Mouse (Mus musculus) midbrain, embryonic 12.5 days (tissue): ENCODE data around the gene Nfe2l3. TPM values are rescaled to one million over a fixed set of nuclear protein-coding genes. Genes with fewer than 3 reads are reported as not detected.

Experiments
- ATAC-seq: fragments of 200-750 bp; cut with Nextera tagmentation; 2 replicates; pipeline ENCODE4 v1.8.0; 2017; ENCODE audit warnings: low read depth, moderate TSS enrichment, moderate library complexity; ENCODE audit not compliant: low FRiP score
- H3K27ac ChIP-seq: fragments of 300-500 bp; sonication (generic); replicated peaks from 2 replicates; pipeline ENCODE4 v1.5.1; 2016; ENCODE audit warnings: mild to moderate bottlenecking
- H3K27me3 ChIP-seq: fragments of 300-500 bp; sonication (generic); 2 replicates; pipeline ENCODE4 v1.6.1; 2016; ENCODE audit warnings: mild to moderate bottlenecking
- H3K36me3 ChIP-seq: fragments of 300-500 bp; sonication (generic); 2 replicates; pipeline ENCODE4 v1.6.1; 2016
- H3K4me1 ChIP-seq: fragments of 300-500 bp; sonication (generic); 2 replicates; pipeline ENCODE4 v1.6.1; 2016
- H3K4me2 ChIP-seq: fragments of 300-500 bp; sonication (generic); replicated peaks from 2 replicates; pipeline ENCODE4 v1.6.1; 2016; ENCODE audit warnings: mild to moderate bottlenecking, moderate library complexity
- H3K4me3 ChIP-seq: fragments of 300-500 bp; sonication (generic); 2 replicates; pipeline ENCODE4 v1.5.1; 2016; ENCODE audit warnings: mild to moderate bottlenecking
- H3K9ac ChIP-seq: fragments of 300-500 bp; sonication (generic); replicated peaks from 2 replicates; pipeline ENCODE4 v1.6.1; 2016; ENCODE audit warnings: mild to moderate bottlenecking, moderate library complexity
- H3K9me3 ChIP-seq: fragments of 300-500 bp; sonication (generic); 2 replicates; pipeline ENCODE4 v1.6.1; 2016; ENCODE audit warnings: mild to moderate bottlenecking
- WGBS: fragments of 180-500 bp; shearing (Covaris S2); methylation state at CpG from one replicate; pipeline ENCODE4 v1.1.7; 2016; 5-methylcytosine and 5-hydroxymethylcytosine counted together
- polyA plus RNA-seq: library from polyadenylated mRNA; unstranded; fragments of >200 nt; fragmentation: Nextera tagmentation; extraction: Ambion mirVana; gene quantifications from 2 replicates; pipeline ENCODE4 v1.2.1, GENCODE M21; 2016

Nfe2l3 gene
- polyA plus RNA-seq, 1 experiment from 2014 or later: 5.4 TPM

DNA sequence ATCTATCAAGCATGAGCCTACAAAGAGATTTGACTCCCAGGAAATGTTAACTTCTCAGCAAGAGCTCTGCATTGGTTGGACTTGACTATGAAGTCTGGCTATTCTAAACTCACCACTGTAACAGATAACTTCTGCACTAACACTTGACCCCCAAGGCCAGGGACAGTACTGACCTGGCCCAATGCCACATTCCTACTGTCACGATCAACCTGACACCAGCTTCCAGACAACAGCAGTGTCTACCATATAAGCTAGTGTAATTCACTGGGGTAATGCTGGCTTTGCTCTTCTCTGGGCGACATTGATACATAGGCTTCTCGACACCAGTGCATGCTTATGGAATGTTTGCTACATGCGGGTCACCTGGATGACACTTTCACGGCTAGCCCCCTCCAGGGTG, 28.9 kb upstream of the Nfe2l3 start:
- WGBS: 91% methylated on average over 5 of the region's 5 CpGs

DNA sequence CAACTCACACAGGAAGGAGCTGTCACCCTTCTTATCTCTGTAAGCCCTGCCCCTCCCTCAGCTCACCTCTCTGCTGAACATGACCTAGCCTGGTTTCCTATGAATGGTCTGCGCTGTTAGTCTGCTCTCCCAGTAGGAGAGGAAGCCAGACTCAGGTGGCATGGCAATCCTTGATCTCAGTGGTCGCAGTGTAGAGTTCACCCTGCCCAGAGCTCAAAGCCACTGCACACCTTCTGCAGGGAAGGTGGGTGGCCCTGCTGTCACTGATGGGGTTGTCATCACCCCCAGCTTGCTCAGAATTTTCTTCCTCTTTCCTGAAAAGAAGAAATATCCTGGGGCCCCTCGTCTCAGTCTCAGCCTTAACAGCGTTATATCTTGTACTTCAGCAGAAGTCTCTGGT, 28.0 kb upstream of the Nfe2l3 start:
- Histone ChIP-seq H3K9me3 (no peaks in the 10 kb centered on the region), H3K27ac (no peak overlapping the region), H3K4me2 (no peak overlapping the region), H3K36me3 (no peaks in the 10 kb centered on the region), H3K27me3 (0 out of 2 replicates have a peak, but pooled peaks cover 2% of the 10 kb centered on the region), H3K4me1 (no peaks in the 10 kb centered on the region), H3K4me3 (no peak overlapping the region), H3K9ac (no peak overlapping the region)
- no peak for ATAC-seq
- 85% methylated on average over 4 of the region's 4 CpGs for WGBS

More for the DNA sequence above, 28.9 kb upstream of the Nfe2l3 start:
- no peaks in the 10 kb centered on the region for H3K9me3 ChIP-seq
- H3K36me3 ChIP-seq: no peaks in the 10 kb centered on the region
- H3K4me2 ChIP-seq: no peak overlapping the region
- H3K27me3 ChIP-seq: 0 out of 2 replicates have a peak, but pooled peaks cover 2% of the 10 kb centered on the region
- no peak overlapping the region for H3K27ac ChIP-seq
- ATAC-seq: no peak
- H3K4me1 ChIP-seq: peaks cover 8% of the 10 kb centered on the region; the same call in 1 of the 2 replicates
- no peak overlapping the region for H3K4me3 ChIP-seq
- no peak overlapping the region for H3K9ac ChIP-seq

DNA sequence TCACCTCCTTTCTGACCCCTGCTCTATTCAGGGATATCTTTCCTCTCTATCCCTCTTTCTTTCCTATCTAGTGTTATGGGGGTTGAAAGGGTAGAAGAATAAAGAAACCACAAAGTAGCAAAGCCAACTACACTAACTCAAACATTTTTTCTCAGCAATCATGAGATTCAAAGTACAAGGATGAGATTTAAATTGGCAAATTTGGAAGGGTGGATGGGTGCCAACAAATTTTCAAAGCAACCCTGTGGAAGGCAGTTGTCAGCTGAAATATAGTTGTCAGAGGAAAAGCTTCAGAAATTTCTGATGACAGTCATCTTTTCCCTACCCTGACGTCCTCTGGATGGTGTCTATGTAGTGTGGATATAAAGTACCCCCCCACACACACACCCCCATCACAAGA, 16.0 kb upstream of the Nfe2l3 start:
- H3K9ac ChIP-seq: no peak overlapping the region
- 68% methylated on average over 1 of the region's 1 CpGs for WGBS
- no peaks in the 10 kb centered on the region for H3K27me3 ChIP-seq
- H3K4me3 ChIP-seq: no peak overlapping the region
- H3K36me3 ChIP-seq: no peaks in the 10 kb centered on the region
- H3K4me1 ChIP-seq: no peaks in the 10 kb centered on the region
- no peaks in the 10 kb centered on the region for H3K9me3 ChIP-seq
- ATAC-seq: no peak
- H3K4me2 ChIP-seq: no peak overlapping the region
- H3K27ac ChIP-seq: no peak overlapping the region

DNA sequence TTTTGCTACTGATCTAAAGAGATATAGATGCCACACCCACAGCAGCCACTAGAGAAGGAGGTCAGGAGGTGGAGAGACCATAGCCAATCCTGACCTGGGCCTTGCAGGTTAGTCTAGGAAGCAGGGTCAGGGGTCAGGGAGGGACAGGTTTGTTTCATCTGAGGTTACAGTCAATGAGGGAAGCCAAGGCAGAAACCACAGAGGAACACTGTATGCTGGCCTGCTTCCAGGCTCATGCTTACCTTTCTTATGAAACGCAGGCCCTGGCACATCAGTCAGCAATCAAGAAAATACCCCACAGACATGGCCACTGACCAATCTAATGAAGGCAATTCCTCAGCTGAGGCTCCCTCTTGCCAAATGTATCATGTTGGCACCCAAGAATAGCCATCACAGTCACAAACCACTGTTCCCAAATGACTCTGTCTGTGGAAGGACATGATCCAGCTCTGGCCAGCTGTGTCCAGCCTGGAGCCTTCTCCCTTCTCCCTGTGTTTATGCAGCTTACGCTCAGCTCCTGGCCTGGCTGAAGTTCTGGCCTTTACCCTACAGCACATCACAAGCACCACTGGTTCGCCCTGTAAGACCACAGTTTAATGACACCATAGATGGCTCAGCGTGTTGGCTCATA, 15.0 kb upstream of the Nfe2l3 start:
- H3K4me2 ChIP-seq: no peak overlapping the region
- H3K36me3 ChIP-seq: no peaks in the 10 kb centered on the region
- H3K27ac ChIP-seq: no peak overlapping the region
- H3K4me1 ChIP-seq: no peaks in the 10 kb centered on the region
- no peak overlapping the region for H3K9ac ChIP-seq
- H3K27me3 ChIP-seq: no peaks in the 10 kb centered on the region
- no peak for ATAC-seq
- H3K4me3 ChIP-seq: no peak overlapping the region
- no peaks in the 10 kb centered on the region for H3K9me3 ChIP-seq
- 95% methylated on average over 4 of the region's 4 CpGs for WGBS

DNA sequence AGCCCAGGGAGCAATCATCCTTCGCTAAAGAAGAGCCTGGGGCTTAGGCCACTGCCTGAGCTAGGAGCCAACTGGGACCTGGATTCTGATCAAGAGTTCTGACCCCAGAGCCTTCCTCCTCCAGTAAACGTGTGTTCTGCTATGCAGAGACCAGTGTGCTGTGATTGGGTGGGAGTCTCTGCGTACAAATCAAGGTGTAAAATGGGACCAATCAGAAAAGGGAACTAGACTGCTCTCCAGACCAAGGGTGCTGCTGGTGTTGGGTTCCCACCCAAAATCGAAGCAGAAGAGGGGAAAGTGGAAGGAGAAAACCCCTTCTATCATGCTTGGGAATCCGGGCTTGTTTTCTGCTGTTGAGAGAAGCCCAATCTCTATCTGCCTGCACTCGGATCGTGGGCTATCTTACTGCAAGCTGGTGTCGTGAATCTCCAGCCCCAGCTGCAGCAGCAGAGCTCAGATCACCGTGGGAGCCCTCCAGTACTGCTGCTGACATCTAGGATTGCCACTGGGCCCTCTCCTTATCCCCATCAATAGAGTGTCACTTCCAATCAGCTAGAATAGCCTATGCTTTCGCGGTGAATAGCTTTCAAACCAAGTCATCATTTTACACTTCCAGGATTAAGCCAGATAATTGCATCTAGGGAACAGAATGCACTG, 8.9 kb upstream of the Nfe2l3 start:
- H3K27me3 ChIP-seq: no peaks in the 10 kb centered on the region
- 56% methylated on average over 11 of the region's 11 CpGs for WGBS
- no peak overlapping the region for H3K4me2 ChIP-seq
- H3K9ac ChIP-seq: no peak overlapping the region
- H3K4me3 ChIP-seq: no peak overlapping the region
- no peak for ATAC-seq
- H3K9me3 ChIP-seq: no peaks in the 10 kb centered on the region
- H3K27ac ChIP-seq: no peak overlapping the region
- H3K36me3 ChIP-seq: no peaks in the 10 kb centered on the region
- H3K4me1 ChIP-seq: no peaks in the 10 kb centered on the region

DNA sequence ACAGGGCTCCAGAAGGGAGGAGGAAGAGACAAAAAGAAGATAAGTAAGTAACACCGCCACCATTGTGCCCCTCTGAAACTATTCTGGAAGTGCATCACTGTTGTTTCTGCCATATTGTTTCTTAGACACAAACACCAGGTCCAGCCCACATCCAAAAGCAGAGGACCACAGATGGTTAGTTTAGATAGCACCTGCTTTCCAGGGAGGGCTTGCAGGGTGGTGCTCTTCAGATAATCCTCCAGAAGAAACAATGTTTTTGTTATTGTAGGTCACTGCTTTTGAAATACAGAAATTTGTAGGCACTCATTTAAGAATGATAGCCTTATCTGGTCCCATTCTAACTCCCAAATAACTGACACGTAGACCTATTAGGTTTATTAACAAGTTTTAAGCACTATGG, 7.9 kb upstream of the Nfe2l3 start:
- Histone ChIP-seq H3K4me1 (no peaks in the 10 kb centered on the region), H3K27ac (no peak overlapping the region), H3K4me2 (no peak overlapping the region), H3K36me3 (no peaks in the 10 kb centered on the region), H3K9ac (no peak overlapping the region), H3K9me3 (no peaks in the 10 kb centered on the region), H3K27me3 (no peaks in the 10 kb centered on the region), H3K4me3 (no peak overlapping the region)
- no peak for ATAC-seq
- WGBS: 90% methylated on average over 2 of the region's 2 CpGs

DNA sequence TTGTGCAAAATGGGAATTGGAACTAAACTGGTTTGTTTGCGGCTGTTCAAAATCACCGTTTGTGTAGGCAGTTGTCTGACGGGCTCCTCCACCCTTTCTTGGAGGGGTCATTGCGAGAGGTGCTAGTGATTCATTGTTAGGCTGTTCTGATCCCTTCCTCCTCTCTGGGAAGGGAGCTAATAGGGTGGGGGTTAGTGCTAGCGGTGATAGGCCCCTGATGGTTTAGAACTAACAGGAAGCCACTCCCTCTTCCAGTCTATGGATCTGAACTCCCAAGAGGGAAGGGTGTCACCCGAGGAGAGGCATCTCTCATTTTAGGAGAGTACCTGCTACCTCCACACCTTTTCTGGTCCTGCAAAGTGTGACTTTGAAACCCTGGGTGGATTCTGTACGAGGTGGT, 1.8 kb downstream of the Nfe2l3 start:
- Histone ChIP-seq H3K27ac (no peak overlapping the region), H3K4me3 (peak overlapping the region; percentile 60), H3K9me3 (no peaks in the 10 kb centered on the region), H3K36me3 (no peaks in the 10 kb centered on the region), H3K27me3 (peaks cover 44% of the 10 kb centered on the region), H3K4me2 (peak overlapping the region; percentile 86), H3K9ac (no peak overlapping the region), H3K4me1 (peaks cover 12% of the 10 kb centered on the region)
- 39% methylated on average over 7 of the region's 7 CpGs for WGBS
- ATAC-seq: no peak

DNA sequence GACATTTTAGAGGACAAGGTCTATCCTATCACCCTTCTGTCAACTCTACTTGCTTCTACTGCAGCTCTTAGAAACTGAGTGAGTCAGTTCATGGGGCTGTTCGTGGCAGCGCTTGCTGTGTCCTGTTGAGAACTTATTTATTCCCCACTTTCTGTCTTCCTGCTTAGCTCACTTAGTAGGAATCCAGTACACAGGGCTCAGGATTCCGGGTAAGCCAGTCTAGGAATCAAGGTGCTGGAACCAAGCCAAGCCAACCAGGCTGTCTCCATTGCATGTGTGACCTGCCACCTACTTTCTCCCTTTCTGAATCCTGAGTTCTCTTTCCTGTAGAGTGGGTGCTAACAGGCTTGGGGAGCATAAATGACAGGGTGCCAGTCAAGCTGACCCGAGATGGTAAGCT, 5.2 kb downstream of the Nfe2l3 start:
- H3K9me3 ChIP-seq: no peaks in the 10 kb centered on the region
- no peaks in the 10 kb centered on the region for H3K36me3 ChIP-seq
- 85% methylated on average over 4 of the region's 4 CpGs for WGBS
- H3K4me3 ChIP-seq: no peak overlapping the region
- no peak overlapping the region for H3K27ac ChIP-seq
- H3K4me1 ChIP-seq: peaks cover 7% of the 10 kb centered on the region
- H3K9ac ChIP-seq: no peak overlapping the region
- H3K27me3 ChIP-seq: peaks cover 34% of the 10 kb centered on the region
- H3K4me2 ChIP-seq: no peak overlapping the region
- no peak for ATAC-seq

DNA sequence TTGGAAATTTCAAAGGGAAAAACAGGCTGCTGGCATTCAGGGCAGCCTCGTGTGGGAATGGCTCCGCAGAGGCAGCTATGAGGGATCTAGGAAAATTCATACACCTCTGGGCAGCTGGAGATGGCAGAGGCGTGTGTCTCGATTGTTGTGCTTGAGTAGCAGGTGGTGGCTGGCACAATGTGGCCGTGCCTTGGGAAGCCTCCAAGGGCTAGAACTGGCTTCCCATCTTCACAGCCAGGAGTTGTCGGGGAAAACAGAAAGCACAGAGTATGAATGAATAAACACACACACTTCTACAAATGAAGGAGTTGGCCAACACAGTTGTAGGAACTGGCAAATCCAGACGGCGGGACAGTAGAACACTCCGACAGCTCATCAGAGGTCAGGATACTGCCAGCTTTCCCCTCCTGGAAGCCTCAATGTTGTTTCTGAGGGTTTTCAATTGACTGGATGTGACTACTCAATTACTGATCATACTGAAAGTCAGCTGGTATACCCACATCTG, 6.4 kb downstream of the Nfe2l3 start:
- 91% methylated on average over 9 of the region's 9 CpGs for WGBS
- H3K27ac ChIP-seq: no peak overlapping the region
- no peaks in the 10 kb centered on the region for H3K36me3 ChIP-seq
- no peak overlapping the region for H3K4me2 ChIP-seq
- H3K27me3 ChIP-seq: peaks cover 22% of the 10 kb centered on the region
- H3K4me1 ChIP-seq: no peaks in the 10 kb centered on the region
- no peak overlapping the region for H3K4me3 ChIP-seq
- H3K9ac ChIP-seq: no peak overlapping the region
- H3K9me3 ChIP-seq: no peaks in the 10 kb centered on the region
- no peak for ATAC-seq

DNA sequence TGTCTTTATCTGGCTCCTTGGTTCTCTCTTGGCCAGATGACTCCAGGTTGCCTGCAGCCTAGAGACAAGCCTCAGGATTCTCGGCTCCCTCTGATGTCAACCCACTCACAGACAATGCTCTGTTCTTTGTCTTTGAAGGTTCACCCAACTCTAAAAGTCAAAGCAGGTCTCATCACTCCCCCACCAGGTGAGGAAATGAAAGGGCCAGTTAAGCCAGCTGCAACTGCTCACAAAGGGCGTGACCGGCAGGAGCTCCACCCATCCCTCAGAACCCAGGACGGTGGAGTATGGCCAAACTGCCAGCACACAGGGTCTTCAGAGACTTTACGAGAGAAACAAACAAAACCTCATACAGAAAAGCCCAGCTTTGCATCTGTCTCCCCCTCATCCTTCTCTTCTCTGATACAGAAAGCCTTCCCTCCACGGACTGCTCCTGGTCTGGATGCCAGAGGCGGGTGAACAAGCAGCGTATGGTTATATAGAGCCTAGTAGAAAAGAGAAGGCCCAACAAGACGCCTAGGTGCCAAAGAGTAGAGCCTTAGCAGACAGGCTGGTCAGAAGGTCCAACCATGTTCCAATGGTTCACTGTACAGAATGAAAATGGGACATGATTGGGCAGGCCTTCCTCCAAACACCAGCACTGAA, 9.8 kb downstream of the Nfe2l3 start:
- WGBS: 73% methylated on average over 9 of the region's 9 CpGs
- Histone ChIP-seq H3K4me1 (no peaks in the 10 kb centered on the region), H3K4me3 (no peak overlapping the region)

DNA sequence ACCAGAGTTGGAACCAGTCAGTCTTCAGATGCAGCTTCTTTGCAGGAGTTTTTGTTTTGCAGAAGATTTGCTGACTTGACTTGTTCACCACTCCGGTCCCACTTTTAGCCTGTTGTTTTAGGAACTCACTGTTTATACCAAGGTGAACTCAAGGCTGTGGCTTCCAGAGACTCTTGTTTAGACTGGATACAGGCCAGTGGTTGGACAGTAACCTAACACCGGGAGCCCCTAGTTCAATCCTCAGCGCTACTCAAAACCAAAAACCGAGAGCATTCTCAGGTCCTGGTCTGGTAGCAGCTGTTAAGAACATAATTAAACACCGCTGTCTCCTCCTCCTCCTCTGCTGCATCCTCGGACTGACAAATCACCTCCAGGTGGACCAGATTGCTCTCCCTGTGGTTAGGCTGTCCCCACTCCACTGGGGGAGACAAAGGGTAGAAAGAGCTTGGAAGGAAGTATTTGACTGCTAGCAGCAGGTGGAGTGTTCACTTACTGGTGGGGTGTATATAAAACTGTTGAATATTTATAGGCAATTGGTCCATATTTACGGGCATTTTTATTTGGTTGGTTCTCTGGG, 20.5 kb downstream of the Nfe2l3 start:
- Histone ChIP-seq H3K27ac (no peak overlapping the region), H3K4me3 (no peak overlapping the region), H3K4me1 (0 out of 2 replicates have a peak, but pooled peaks cover 2% of the 10 kb centered on the region), H3K36me3 (peaks cover 10% of the 10 kb centered on the region), H3K9me3 (no peaks in the 10 kb centered on the region), H3K4me2 (no peak overlapping the region), H3K27me3 (no peaks in the 10 kb centered on the region), H3K9ac (no peak overlapping the region)
- ATAC-seq: no peak
- WGBS: 71% methylated on average over 7 of the region's 7 CpGs

More for the DNA sequence above, 9.8 kb downstream of the Nfe2l3 start:
- no peak overlapping the region for H3K9ac ChIP-seq
- no peaks in the 10 kb centered on the region for H3K9me3 ChIP-seq
- H3K36me3 ChIP-seq: no peaks in the 10 kb centered on the region
- H3K27ac ChIP-seq: no peak overlapping the region
- no peak for ATAC-seq
- H3K4me2 ChIP-seq: no peak overlapping the region
- H3K27me3 ChIP-seq: no peaks in the 10 kb centered on the region; the same call in none of the 2 replicates

DNA sequence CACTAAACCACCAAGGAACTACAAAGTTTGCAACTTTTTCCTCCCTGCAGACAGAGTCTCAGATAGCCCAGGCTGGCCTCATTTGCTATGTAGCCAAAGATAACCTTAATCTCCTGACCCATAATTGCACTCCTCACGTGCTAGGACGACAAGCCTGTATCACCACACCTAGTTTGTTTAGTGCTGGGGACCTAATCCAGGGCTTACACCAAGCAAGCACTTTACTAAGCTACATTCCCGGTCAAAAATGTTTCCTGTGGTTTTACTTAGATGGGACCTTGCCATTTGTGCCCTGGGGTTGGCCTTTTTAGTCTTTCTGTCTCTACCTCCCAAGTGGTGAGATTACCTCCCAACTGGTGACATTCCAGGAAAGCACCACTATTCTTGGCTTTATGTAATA, 22.5 kb downstream of the Nfe2l3 start:
- Histone ChIP-seq H3K9ac (no peak overlapping the region), H3K36me3 (peaks cover 21% of the 10 kb centered on the region), H3K9me3 (no peaks in the 10 kb centered on the region), H3K4me1 (0 out of 2 replicates have a peak, but pooled peaks cover 2% of the 10 kb centered on the region), H3K27me3 (no peaks in the 10 kb centered on the region), H3K4me2 (no peak overlapping the region), H3K4me3 (no peak overlapping the region), H3K27ac (no peak overlapping the region)
- 72% methylated on average over 3 of the region's 3 CpGs for WGBS
- ATAC-seq: no peak
